Mouse (Mus musculus): Measurements from ENCODE around the gene Macf1. TPM values are rescaled to one million over a fixed set of nuclear protein-coding genes. Genes with fewer than 3 reads are reported as not detected.

The Macf1 gene
- total RNA-seq, 2 experiments from 2014 or later, result 225 to 255 TPM

DNA sequence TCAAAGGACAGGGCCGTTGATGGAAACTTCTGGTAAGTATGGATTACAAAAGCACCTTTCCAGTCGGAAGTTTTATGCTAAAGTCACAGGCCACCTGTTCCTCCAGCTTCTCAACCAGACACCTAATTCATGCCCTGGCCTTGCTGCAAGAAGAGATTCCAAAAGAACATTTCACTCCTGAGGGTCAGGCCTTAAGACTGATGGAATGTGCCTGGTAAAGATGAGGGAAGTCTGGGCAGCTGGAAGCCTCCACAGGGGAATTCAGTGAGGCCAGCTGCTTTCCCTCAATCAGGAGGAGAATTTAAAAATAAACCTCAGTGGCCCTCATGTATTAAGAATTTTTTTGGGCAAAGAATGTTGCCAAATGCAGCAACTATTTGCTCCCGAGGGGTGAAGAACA lies 90.5 kb downstream of the Macf1 start:
- DNase-seq, result no peak

DNA sequence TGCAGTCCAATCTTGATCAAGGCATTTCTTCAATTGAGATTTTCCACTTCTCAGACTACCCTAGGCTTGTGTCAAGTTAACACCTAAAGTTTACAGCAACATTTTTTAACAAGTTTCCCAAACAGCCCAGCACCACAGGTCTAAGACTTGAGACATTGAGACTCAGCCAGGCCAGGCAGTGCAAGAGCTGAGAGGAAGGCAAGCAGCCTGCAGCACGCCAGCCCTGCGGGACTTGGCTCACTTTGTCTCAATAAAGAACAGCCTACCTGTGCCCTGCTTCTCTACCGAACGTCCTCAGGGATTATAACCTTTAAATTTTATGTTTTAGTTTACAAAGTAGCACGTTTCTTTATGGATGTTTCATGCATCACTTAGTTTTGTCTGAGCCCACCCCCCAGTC lies 92.1 kb downstream of the Macf1 start:
- DNase-seq, result no peak

DNA sequence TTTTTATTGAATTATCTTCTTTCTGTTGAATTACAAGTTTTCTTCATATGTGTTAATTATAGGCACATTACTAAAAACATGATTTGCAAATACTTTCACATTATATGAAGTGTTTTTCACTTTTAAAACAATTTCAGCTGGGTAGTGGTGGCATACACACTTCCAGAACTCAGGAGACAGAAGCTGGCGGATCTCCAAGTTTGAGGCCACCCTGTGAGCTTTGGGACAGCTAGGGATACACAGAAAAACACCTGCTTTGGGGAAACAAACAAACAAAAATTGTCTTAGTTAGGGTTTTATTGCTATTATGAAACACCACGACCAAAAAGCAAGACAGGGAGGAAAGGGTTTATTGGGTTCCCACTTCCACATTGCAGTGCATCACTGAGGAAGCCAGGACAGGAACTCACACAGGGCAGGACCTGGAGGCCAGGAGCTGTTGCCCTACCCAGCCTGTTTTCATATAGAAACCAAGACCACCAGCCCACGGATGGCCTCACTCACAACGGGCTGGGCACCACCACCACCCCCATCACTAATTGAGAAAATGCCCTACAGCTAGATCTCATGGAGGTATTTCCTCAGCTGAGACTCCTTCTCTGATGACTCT lies 93.0 kb downstream of the Macf1 start:
- no peak for DNase-seq

DNA sequence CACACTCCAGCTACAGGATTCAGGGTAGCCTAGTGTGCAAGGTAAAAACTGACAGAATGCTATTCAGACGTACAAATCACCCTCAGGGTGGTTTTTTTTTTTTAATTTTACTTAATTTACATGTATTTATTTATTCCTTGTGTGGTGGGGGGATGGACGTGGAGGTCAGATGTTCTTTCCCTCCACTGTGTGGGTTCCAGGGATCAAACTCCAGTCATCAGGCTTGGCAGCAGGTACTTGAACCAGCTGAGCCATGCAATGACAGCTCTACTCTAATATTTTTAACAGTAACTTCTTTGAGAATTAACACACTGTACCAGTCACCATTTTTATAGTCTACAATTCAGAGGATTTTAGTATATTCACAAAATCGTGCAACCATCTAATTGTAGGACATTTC lies 94.7 kb downstream of the Macf1 start:
- no peak for DNase-seq

DNA sequence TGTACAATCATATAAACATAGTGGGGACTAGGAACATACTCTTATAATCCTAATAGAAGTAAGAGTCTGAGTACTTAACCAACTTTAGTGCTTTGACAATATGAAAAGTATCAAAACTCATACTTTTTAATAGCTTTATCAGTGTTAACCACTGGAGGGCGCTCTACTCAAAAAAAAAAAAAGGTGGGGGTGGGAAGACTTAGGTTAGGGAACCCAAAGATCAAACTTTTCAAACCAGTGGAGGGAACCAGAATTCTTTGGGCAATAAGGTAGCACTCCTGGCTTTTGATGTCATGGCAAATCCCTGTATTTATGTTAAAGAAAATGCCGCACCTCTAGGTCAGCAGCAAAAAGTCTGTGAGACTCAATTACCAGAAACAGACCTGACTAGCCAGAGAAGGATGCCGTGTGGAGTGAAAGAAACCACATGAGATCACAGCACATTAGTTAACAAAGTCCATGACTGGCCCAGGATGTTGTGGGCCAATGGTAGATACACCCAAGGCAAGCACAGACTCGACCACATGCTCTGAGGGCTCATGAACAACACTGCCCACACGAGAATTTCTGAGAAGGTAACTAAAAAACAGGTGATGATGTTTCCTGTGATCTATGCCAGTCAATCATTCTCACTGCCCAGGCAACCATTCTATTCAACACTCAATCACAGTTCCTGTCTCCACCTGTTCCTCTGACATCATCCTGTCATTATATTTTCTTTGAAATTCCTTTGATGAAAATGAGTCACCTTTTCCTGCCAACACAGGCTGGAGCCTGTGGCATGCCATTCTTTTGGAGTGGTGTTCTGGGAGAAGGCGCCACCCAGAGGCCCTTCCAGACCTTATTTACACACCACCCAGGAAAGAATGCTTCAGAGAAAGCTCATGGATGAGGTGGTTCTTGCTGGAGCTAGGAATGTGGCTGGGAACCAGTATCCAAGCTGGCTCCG lies 95.5 kb downstream of the Macf1 start:
- no peak for DNase-seq

DNA sequence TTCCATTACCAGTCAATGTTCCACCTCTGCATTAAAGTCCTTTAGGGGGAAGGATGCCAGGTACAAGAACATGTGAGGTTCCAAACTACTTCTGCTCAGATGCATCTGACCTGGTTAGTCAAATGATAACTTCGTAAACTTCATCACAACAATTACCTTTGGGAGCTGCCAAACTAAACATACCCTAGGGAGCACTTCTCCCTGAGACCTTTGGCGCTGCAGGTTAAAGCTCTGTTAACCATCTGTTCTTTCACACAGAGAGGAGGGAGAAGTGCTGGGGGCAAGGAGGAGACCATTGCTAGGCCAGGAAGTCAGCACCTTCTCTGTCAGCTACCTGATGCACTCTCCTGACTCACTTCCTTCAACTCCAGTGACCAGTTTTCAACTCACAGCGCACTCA lies 96.5 kb downstream of the Macf1 start:
- DNase-seq, result no peak

DNA sequence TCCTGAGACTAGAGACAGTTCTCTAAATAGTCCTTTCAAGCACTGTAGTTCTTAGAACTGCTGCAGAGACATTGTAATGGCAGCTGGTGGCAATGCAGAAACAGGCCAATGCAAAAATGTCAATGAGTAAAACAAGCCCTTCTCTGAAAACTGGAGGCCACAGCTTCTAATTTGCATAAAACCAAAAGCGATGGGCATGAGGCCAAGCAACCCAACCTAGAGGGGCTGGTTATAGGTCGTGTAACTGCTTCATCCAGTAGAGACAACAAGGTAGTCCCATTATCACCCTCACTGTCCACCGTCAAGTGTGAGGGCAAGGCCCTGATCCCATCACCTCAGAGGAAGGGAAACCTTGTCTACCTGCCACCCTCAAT lies 99.5 kb downstream of the Macf1 start:
- DNase-seq, result no peak

DNA sequence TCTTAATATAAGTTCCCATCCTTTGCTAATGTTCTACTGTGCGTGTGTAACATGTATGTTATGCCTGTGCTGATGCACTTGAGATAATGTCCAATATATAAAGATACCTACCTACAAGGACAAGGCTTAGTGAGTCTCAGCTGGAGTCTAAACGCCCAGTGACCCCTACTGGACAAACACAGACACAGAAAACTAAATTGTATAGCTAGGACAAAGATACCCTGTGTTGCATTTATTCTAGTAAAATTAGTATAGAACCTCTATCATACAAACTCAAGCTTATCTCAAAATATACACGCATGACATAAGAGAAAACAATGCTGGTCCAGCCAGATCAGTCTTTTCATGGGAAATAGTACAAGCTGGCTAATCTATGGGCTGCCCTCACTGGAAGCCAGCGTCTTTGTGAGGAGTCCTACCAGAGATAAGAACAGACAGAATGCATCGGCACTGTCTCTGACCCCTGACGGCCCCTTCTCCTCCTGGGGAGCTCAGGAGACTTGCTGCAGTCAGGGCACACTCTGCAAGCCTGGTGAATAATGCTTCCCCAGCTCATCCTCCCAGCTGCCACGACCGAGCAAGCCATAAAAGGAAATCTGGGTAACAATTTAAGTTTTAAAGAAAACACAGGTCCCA lies 100.0 kb downstream of the Macf1 start:
- DNase-seq, result no peak

DNA sequence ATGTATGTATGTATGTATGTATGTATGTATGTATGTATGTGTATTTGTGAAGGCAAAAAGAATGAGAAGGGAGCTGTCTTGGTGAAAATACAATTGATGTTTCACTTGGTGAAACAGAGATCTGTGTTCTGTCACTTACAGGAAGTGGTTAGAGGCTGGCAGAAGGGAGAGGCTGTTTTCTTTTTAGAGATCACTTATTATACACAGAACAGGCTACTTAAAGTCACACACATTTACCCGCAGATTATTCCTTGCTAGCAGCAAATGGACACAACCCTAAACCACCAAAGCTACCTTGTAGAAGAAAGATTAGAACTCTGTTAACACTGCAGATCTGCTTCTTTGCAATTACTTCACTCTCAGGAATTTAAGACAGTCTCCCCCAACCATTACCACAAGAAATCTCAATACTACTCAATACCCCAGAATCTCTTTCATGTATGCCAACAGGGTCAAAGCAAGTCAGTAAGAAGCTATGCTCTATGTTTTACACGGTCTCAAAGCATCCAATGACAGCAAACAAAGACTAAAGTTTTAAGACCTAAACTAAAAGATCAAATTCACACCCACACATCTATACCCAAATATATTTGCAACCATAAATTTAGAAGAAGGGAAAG lies 106.6 kb downstream of the Macf1 start:
- no peak for DNase-seq

DNA sequence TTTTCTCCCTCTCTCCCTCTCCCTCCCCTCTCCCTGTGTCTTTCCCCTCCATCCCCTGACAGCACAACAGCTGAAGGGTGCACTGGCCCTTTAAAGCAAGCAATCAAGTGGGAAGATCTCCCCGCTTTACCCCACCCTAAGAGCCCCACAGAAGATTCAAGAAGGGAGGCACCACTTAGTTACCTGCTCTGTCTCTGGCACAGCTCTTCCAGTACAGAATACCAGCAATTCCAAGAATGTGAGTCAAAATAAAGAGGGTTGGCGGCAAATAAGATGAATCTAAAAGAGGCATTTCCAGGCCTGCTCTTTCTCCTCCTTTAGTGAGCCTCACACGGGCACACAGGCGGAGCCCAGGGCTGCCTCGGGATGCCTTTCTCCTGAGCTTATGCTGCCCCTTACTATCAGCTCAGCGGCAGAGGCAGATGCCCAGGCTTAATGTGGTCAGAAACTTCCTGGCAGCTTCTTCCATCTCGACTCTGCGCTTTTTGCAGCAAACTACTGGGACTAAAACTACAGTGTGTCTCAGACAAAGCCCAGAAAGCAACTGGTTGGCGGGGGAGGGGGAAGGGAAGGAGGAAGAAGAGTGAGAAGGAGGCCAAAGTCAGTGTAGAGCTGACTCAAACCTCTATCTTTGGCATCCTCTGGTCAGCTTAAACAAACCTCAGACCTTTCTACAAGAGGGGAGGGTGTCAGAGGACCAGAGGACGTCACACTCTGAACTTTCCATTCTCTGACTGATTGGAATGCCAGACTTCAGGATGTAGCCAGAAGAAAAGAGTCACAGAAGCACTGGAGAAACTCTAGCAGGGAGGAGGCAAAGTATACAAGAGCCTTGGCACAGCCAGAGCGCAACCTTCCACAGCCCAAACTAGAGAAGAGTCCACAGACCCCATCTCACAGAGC lies 111.5 kb downstream of the Macf1 start:
- no peak for DNase-seq

DNA sequence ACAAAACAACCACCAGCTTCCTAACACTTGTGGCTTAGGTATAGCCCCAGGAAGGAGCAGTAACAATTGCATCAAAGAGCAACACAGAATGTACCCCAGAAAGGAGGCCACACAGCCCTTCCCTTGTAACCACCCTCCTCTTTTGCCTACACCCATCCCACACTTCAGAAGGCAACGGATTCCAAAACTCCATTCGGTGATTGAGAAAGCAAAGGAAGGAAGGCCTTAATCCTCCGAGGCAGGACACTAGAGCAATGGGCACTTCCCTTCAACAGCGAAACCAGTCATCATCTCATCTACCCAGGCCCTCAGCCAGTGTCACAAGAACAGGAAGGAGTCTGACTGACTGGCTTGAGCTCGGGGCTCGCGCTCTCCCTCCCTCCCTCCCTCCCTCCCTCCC lies 112.3 kb downstream of the Macf1 start:
- no peak for DNase-seq

DNA sequence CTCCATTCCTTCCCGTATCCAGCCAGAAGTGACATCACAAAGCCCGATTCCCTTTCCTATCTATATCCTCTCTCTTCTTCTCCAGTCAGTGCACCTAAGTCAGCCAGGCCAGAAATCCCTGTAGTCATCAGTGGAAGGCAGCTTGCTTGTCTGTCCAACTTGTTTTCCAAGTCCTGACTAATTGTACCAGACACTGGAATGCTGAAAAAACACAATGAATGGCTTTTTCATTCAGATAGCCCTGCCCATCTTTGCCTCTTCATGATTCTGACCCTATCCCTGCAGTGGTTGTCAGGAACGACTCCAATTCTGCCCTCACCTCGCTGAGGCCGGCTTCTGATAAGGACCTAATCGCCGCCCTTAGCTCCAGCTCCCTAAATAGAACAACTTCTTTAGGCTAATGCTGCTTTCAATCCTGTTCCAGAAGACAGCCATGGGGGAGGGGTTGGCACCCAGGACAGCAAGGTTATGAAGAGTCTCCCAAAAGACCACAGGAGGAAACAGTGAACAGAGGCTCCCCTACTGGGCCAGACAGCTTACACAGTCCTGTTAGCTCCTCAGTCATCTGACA lies 118.8 kb downstream of the Macf1 start:
- peak in 1 of 2 experiments; percentile 13 for DNase-seq

DNA sequence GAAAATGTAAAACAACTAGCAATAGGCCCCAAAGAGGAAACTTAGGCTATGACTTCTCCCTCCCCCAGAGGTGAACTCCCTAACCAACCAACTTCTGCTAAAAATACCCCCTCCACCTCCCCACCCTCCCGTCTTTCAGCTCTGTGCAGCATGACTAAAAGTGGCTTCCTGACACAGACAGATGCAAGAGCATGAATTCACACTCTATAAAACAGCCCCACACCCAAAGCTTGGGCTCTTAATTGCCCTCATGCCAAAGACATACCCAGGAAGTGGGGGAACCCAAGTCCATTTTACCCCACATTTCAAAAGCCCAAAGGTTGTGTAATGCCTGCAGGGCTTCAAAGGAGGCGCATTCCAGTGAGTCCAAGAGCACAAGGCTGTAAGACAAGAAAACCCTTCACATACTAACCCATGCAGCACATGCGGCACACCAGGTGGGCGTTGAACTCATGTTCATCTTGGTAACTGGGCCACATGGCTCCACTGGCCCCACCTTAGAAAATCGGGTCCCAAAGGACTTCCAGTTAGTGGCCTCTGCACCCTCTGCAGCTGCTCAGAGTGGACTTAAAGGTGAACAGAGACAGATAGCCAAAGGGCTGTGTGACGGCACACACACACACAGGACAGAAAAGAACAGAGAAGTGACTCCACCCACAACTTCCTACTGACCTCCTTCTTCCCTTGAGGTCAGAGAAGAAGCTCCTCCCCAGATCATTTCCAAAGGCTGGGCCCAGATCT lies 119.9 kb downstream of the Macf1 start:
- no peak for DNase-seq

DNA sequence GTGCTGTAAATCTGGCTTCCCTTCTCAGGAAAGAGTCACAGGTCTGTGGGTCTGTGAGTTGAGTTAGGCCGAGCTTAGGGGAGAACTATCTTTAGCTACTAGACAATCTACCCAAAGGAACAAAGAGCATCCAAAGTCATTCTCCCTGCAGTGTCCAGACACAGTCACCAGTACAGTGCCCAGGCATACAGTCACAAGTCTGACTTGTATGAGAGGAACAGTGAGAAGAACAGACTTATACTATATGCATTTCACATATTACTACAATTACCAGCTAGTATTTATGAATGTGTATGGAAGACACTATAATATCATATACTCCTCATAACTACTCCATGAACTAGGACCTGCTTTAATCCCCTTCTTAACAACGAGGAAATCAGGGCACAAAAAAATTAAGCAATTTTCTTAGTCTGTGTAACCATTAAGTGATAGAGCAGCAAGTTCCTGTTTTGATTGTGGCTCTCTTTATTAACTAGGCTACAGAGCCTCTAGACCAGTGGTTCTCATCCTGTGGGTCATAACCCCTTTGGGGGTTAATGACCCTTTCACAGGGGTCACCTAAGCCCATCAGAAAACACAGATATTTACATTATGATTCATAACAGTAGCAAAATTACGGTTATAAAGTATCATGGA lies 121.9 kb downstream of the Macf1 start:
- DNase-seq, result no peak

DNA sequence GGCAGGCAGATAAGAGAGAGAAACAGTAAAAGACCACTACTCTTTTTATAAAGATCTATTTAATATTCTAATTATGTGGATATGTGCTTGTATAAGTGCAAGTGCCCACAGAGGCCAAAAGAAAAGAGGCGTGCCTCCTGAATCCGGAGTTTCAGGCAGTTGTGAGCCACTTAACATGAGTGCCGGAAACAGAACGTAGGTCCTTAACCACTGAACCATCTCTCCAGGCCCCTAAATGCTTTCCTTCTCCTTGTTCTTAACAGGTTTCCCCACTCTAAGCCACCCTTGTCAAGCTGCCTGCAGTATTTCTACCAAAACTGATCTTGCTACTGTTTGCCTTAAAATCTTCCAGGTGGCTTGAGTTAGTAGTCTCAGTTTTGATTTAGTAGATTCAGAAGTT lies 123.3 kb downstream of the Macf1 start:
- DNase-seq, result no peak

DNA sequence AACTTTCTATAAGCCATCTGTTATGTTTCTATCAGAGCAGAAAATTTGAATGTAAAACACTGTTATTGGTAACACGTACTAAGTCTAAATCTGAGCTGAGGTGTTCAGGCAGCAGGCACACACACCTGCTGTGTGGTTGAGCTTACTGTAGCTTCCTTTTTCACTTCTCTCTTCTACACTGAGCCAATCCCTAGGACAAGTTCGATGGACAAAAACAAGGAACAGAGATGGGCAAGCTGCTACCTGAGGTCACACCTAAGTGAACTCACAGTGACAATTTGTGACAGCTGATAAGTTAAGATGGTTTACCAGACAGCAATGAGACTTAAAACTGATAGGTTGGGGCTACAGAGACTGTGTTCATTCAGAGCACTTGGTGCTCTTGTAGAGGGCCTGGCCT lies 125.7 kb downstream of the Macf1 start:
- no peak for DNase-seq

DNA sequence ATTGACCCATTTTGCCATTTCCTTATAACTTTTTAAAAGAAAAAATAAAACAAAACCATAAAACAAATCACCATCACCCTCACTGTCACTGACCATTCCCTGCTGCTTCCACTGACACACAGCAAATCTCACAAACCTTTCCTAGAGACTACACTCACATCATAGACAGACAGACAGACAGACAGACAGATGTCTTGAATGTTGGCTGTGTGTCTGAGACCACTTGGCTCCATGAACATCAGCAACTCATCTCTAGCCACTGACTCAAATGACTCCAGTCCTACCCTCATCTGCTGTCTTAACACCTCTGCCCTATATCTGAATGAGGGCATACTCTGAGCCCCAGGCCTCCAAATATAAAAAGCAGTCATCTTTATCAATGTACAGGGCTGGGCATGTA lies 128.9 kb downstream of the Macf1 start:
- DNase-seq, result no peak

DNA sequence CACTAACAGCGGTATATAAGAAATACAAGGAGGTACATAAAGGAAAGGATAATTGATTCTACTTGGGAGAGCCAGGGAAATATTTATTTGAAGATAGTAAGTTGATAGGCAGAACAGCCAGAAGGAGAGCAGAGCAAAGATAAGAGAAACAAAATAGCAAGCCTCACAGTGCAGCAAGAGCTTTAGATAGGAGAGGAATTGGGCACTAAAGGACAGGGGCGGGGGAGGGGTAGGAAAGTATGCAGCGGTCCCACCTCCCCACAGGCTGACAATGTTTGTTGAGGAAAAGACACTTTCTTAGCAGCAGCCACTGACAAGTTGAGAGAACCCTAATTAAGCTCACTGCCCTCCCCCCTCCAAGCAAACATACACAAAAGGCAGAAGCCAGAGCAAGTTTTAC lies 131.5 kb downstream of the Macf1 start:
- no peak for DNase-seq

DNA sequence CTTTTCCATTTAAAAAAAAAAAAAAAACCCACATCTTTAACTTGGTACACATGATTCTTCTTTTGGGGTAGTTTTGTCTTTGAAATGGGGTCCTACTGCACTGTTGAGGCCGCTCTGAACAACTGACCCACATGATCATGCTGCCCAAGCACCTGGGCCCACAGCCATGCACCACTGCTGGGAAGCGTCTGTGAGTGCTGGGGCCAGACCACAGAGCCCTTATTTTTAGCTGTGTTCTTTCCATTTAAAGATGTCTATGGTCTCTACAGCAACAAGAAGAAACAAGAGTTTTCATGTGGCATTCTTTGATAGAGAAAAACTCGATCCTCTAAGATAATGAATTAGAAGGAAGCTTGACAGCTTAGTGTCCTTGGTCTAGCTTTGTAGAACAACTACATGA lies 135.8 kb downstream of the Macf1 start:
- no peak for DNase-seq

DNA sequence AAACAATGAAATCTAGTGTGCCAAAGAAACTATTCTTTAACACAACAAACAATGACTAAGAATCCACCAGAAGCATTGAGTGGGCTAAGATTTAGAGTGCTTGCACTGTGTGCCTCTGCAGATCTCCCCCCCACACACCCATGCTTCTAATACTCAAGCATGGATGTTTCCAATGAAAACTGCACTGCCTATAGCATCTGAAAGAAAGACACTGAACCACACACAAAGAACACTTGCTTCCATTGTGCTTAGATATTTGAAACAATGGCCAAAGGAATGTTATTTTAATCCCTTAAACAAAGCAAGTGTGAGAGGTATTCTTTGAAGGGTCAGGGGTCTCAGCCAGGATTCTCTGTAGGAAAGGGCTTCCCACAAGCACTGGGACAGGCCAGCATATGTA lies 140.5 kb downstream of the Macf1 start:
- no peak for DNase-seq

DNA sequence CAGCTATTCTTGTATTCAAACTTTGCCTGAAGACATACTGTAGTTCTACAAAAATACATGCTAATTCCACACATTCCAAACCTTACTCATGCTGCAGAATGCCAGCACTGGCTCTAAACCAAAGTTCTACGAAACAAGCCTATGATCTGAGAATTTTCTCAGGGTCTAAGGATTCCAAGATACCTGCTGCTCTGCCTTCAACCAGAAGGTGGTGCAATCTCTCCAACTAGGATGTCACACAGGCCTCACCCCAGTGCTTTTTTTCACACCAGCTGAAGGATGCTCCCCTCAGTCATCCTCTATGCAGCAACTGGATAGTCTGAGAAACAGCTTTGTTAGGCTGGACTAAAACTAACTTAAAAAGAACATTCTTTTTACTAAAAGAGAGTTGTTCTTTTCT lies 148.9 kb downstream of the Macf1 start:
- DNase-seq, result peak; percentile 44 to 65

Data from layer of hippocampus, postnatal 36 days (tissue).